Mouse (Mus musculus): ENCODE data around the gene Abcb8. TPM values are rescaled to one million over a fixed set of nuclear protein-coding genes. Genes with fewer than 3 reads are reported as not detected.
A peak's percentile ranks its signal among the peaks of the same experiment; 100 is the strongest.

Abcb8 gene
- polyA plus RNA-seq, 1 experiment from 2014 or later: 49.9 TPM

DNA sequence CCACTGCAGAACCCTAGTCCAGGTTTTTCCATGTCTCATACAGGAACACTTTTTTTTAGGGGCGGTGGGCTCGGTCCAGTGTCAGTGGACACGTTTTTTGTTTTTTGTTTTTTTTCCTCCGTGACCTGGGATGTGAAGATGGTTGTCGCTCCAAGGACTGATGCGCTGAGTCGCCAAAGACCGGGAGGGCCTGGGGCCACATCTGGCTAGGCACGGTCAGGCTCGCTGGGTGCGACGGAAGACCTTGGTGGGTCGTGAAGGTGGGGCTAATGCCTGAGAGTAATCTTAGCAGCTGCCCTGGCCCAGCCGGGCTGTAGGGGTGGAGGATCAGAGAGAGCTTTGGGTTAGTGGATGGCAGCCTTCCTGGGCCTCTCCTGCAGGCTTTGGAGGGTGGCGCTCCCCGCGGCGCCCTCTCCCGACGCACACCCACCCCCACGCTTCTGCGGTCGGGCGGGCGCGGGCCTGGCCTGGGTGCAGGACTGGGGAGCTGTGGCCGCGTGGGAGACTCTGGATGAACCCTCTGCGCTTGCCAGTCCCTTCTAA is 59.3 kb downstream of the Abcb8 start:
- no peak for ATAC-seq (ENCODE audit: insufficient read depth, low FRiP score, low read depth)
- H3K36me3 ChIP-seq: no peaks in the 10 kb centered on the region
- peak overlapping the region; percentile 92 for H3K9ac ChIP-seq
- H3K4me1 ChIP-seq: peaks cover 37% of the 10 kb centered on the region
- peak overlapping the region; percentile 90 for H3K27ac ChIP-seq
- H3K4me2 ChIP-seq: peak overlapping the region; percentile 92
- WGBS: under 1% methylated on average over 29 of the region's 29 CpGs
- H3K27me3 ChIP-seq (replicated peaks): no peaks in the 10 kb centered on the region
- H3K4me3 ChIP-seq (replicated peaks): peak overlapping the region; percentile 86
- no peaks in the 10 kb centered on the region for H3K9me3 ChIP-seq

- Histone ChIP-seq H3K4me2 (peak overlapping the region; percentile 92), H3K9ac (peak overlapping the region; percentile 92; the same call in 1 of the 2 replicates), H3K4me1 (peaks cover 34% of the 10 kb centered on the region), H3K4me3 (replicated peaks) (peak overlapping the region; percentile 86), H3K27ac (peak overlapping the region; percentile 90; the same call in 1 of the 2 replicates), H3K36me3 (no peaks in the 10 kb centered on the region), H3K27me3 (replicated peaks) (no peaks in the 10 kb centered on the region), H3K9me3 (no peaks in the 10 kb centered on the region)
- ATAC-seq (ENCODE audit: insufficient read depth, low FRiP score, low read depth): no peak
- WGBS: 18% methylated on average over 5 of the region's 5 CpGs
Observed at GRCm38 (mm10) chr5:24453283-24453984, 60.0 kb downstream of the Abcb8 start.

GRCm38 (mm10) chr5:24453985-24454303 is 60.5 kb downstream of the Abcb8 start:
- Histone ChIP-seq H3K27ac (peak overlapping the region; percentile 37; the same call in 1 of the 2 replicates), H3K9me3 (no peaks in the 10 kb centered on the region), H3K9ac (no peak overlapping the region), H3K4me2 (peak overlapping the region; percentile 92), H3K4me3 (replicated peaks) (peak overlapping the region; percentile 86; the same call in 1 of the 2 replicates), H3K36me3 (no peaks in the 10 kb centered on the region), H3K4me1 (peaks cover 34% of the 10 kb centered on the region), H3K27me3 (replicated peaks) (no peaks in the 10 kb centered on the region)
- ATAC-seq (ENCODE audit: insufficient read depth, low FRiP score, low read depth): no peak
- WGBS: 17% methylated on average over 2 of the region's 2 CpGs

DNA sequence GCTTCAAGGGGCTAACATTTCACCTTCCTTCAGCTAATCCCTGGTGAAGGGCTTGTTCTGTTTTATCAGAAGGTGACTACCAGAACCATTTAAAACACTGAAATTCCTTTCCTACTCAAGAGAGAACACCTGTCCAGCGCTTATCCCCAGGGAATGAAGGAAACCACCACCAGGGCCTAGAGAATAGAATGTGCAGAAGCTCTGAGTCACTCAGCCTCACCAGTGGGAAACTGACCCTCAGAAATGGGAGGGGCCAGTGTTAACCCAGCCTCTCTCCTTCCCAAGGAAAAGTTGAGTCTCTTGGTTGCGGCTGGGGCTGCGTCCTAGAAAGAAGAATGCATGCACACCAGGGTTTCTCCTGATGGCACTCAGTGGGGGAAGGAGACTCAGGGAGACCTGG is 61.6 kb downstream of the Abcb8 start:
- Histone ChIP-seq H3K36me3 (no peaks in the 10 kb centered on the region), H3K9ac (no peak overlapping the region), H3K9me3 (no peaks in the 10 kb centered on the region), H3K27ac (peak overlapping the region; percentile 61), H3K4me1 (peaks cover 34% of the 10 kb centered on the region), H3K27me3 (replicated peaks) (no peaks in the 10 kb centered on the region), H3K4me3 (replicated peaks) (no peak overlapping the region), H3K4me2 (peak overlapping the region; percentile 1; the same call in 1 of the 2 replicates)
- ATAC-seq (ENCODE audit: insufficient read depth, low FRiP score, low read depth): no peak
- 61% methylated on average over 3 of the region's 3 CpGs for WGBS

GRCm38 (mm10) chr5:24455613-24456012 is 62.1 kb downstream of the Abcb8 start:
- Histone ChIP-seq H3K9me3 (no peaks in the 10 kb centered on the region), H3K36me3 (no peaks in the 10 kb centered on the region), H3K27ac (peak overlapping the region; percentile 61), H3K4me1 (peaks cover 34% of the 10 kb centered on the region), H3K9ac (no peak overlapping the region), H3K4me3 (replicated peaks) (no peak overlapping the region), H3K27me3 (replicated peaks) (no peaks in the 10 kb centered on the region), H3K4me2 (peak overlapping the region; percentile 1; the same call in 1 of the 2 replicates)
- ATAC-seq (ENCODE audit: insufficient read depth, low FRiP score, low read depth): no peak
- WGBS: 64% methylated on average over 7 of the region's 7 CpGs

Other genes with a start within 250 kb of the Abcb8 start
- 12.9 and 13.5 TPM in 2 replicates for gene Nupl2, start 228.7 kb upstream of the Abcb8 start, polyA plus RNA-seq (2015; fragmentation: Nextera tagmentation; extraction: Ambion mirVana)
- gene Kcnh2, start 42.1 kb upstream of the Abcb8 start, polyA plus RNA-seq (2015; fragmentation: Nextera tagmentation; extraction: Ambion mirVana): 9.6 and 12.1 TPM in 2 replicates
- gene Nos3, start 28.9 kb upstream of the Abcb8 start, polyA plus RNA-seq (2015; fragmentation: Nextera tagmentation; extraction: Ambion mirVana): 6.8 and 8.3 TPM in 2 replicates
- gene Atg9b, start 1.5 kb upstream of the Abcb8 start, polyA plus RNA-seq (2015; fragmentation: Nextera tagmentation; extraction: Ambion mirVana): 2.0 and 2.5 TPM in 2 replicates
- gene Asic3, start 19.7 kb downstream of the Abcb8 start, polyA plus RNA-seq (2015; fragmentation: Nextera tagmentation; extraction: Ambion mirVana): 0.18 TPM in 1 of 2 replicates, not detected in the other
- gene Cdk5, start 29.9 kb downstream of the Abcb8 start, polyA plus RNA-seq (2015; fragmentation: Nextera tagmentation; extraction: Ambion mirVana): 37.3 and 41.2 TPM in 2 replicates
- 38.8 and 44.6 TPM in 2 replicates for gene Slc4a2, start 30.2 kb downstream of the Abcb8 start, polyA plus RNA-seq (2015; fragmentation: Nextera tagmentation; extraction: Ambion mirVana)
- gene Fastk, start 51.6 kb downstream of the Abcb8 start, polyA plus RNA-seq (2015; fragmentation: Nextera tagmentation; extraction: Ambion mirVana): 98.1 and 103 TPM in 2 replicates
- gene Tmub1, start 54.2 kb downstream of the Abcb8 start, polyA plus RNA-seq (2015; fragmentation: Nextera tagmentation; extraction: Ambion mirVana): 22.0 and 22.3 TPM in 2 replicates
- 35.9 and 37.7 TPM in 2 replicates for gene Agap3, start 58.5 kb downstream of the Abcb8 start, polyA plus RNA-seq (2015; fragmentation: Nextera tagmentation; extraction: Ambion mirVana)
- 0.04 TPM in 1 of 2 replicates, not detected in the other for gene Gbx1, start 133.5 kb downstream of the Abcb8 start, polyA plus RNA-seq (2015; fragmentation: Nextera tagmentation; extraction: Ambion mirVana)
- gene Asb10, start 147.3 kb downstream of the Abcb8 start, polyA plus RNA-seq (2015; fragmentation: Nextera tagmentation; extraction: Ambion mirVana): 0.32 and 0.57 TPM in 2 replicates
- gene 4931409K22Rik, start 163.1 kb downstream of the Abcb8 start, polyA plus RNA-seq (2015; fragmentation: Nextera tagmentation; extraction: Ambion mirVana): 0.14 and 0.24 TPM in 2 replicates
- 85.9 and 90.0 TPM in 2 replicates for gene Abcf2, start 183.8 kb downstream of the Abcb8 start, polyA plus RNA-seq (2015; fragmentation: Nextera tagmentation; extraction: Ambion mirVana)
- gene Chpf2, start 193.1 kb downstream of the Abcb8 start, polyA plus RNA-seq (2015; fragmentation: Nextera tagmentation; extraction: Ambion mirVana): 18.6 and 21.2 TPM in 2 replicates
- 22.2 and 25.1 TPM in 2 replicates for gene Smarcd3, start 230.7 kb downstream of the Abcb8 start, polyA plus RNA-seq (2015; fragmentation: Nextera tagmentation; extraction: Ambion mirVana)

All from stomach, embryonic 15.5 days (tissue).